21 mouse cellular contexts compared by ENCODE assay signal in genomic region chr15:95970691-95971090, GRCm38 (mm10).
"Had no signal": no experiment of that assay in that cellular context is flagged by ENCODE, and none has a peak within 500 bp of the region (broad histone marks: within the 10 kb centered on the region; RNA-seq: fewer than 3 reads in every experiment).

No protein-coding gene starts in this region.

- H3K27ac ChIP-seq: gastrocnemius, adult 2 months; heart, adult 2 months; hindbrain, embryonic 10.5 days; hindbrain, embryonic 12.5 days; hindbrain, embryonic 14.5 days; intestine, embryonic 15.5 days; limb, embryonic 13.5 days; limb, embryonic 15.5 days; liver, embryonic 12.5 days; liver, embryonic 14.5 days had no signal

- DNase-seq: gastrocnemius, adult 2 months; gastrocnemius, postnatal 10 days; gastrocnemius, postnatal 25 days; heart, adult 2 months; heart, postnatal 14 days; heart, postnatal 4 days; kidney, adult 18-20 months; kidney, postnatal 10 days; kidney, postnatal 4 days; layer of hippocampus, adult 9-11 months; layer of hippocampus, postnatal 36 days; left cerebral cortex, postnatal 4 days had no signal

- H3K27me3 ChIP-seq: heart, embryonic 12.5 days; hindbrain, embryonic 12.5 days; intestine, embryonic 15.5 days; limb, embryonic 13.5 days; limb, embryonic 15.5 days; liver, embryonic 12.5 days had no signal

- H3K4me1 ChIP-seq: heart, embryonic 12.5 days; hindbrain, embryonic 12.5 days; intestine, embryonic 15.5 days; limb, embryonic 13.5 days; limb, embryonic 15.5 days; liver, embryonic 12.5 days had no signal

- H3K4me3 ChIP-seq: gastrocnemius, adult 2 months; heart, adult 2 months; heart, embryonic 12.5 days; hindbrain, embryonic 10.5 days; hindbrain, embryonic 12.5 days; intestine, embryonic 15.5 days; limb, embryonic 13.5 days; limb, embryonic 15.5 days; liver, embryonic 12.5 days had no signal

- H3K9me3 ChIP-seq: heart, embryonic 12.5 days; hindbrain, embryonic 10.5 days; hindbrain, embryonic 12.5 days; intestine, embryonic 15.5 days; limb, embryonic 13.5 days; limb, embryonic 15.5 days; liver, embryonic 12.5 days had no signal
